Mouse (Mus musculus) layer of hippocampus, adult 9-11 months (tissue): ENCODE data around the gene Sprr2j-ps.

Source experiments
- DNase-seq: peaks from one replicate; pipeline ENCODE4 v3.0.0; 2022

Sprr2j-ps gene

GRCm38 (mm10) chr3:92417782-92418181 is at the start of gene Sprr2j-ps:
TSS of gene Sprr2j-ps (plus strand) at chr3:92418082.
- no peak for DNase-seq

GRCm38 (mm10) chr3:92373613-92374012 is 44.3 kb upstream of the Sprr2j-ps start:
- no peak for DNase-seq

GRCm38 (mm10) chr3:92385385-92385784 is 32.5 kb upstream of the Sprr2j-ps start, which contains the start of gene Sprr2h:
TSS of gene Sprr2h (plus strand) at chr3:92385685.
- DNase-seq, result no peak

- DNase-seq, result no peak
Observed at GRCm38 (mm10) chr3:92394301-92394700, 23.6 kb upstream of the Sprr2j-ps start.

- no peak for DNase-seq
Observed at GRCm38 (mm10) chr3:92407691-92408090, 10.2 kb upstream of the Sprr2j-ps start, which contains the start of gene Sprr2i. TSS of gene Sprr2i (plus strand) at chr3:92407991.

GRCm38 (mm10) chr3:92429323-92429722 is 11.4 kb downstream of the Sprr2j-ps start, which contains the start of gene Gm9774:
TSS of gene Gm9774 (minus strand) at chr3:92429423.
- DNase-seq, result no peak

- DNase-seq, result no peak
Observed at GRCm38 (mm10) chr3:92432282-92432681, 14.4 kb downstream of the Sprr2j-ps start, which contains the start of gene Sprr2k. TSS of gene Sprr2k (plus strand) at chr3:92432582.

- no peak for DNase-seq
Observed at GRCm38 (mm10) chr3:92438689-92439088, 20.8 kb downstream of the Sprr2j-ps start, which contains the start of gene Sprr1b. TSS of gene Sprr1b (minus strand) at chr3:92438789.

- no peak for DNase-seq
Observed at GRCm38 (mm10) chr3:92440177-92440576, 22.3 kb downstream of the Sprr2j-ps start.

GRCm38 (mm10) chr3:92455151-92455550 is 37.3 kb downstream of the Sprr2j-ps start:
- DNase-seq, result no peak

GRCm38 (mm10) chr3:92458620-92459019 is 40.7 kb downstream of the Sprr2j-ps start, which contains the start of gene Sprr3:
TSS of gene Sprr3 (minus strand) at chr3:92458720.
- no peak for DNase-seq

GRCm38 (mm10) chr3:92466576-92466975 is 48.7 kb downstream of the Sprr2j-ps start:
- DNase-seq, result no peak

GRCm38 (mm10) chr3:92467424-92467823 is 49.5 kb downstream of the Sprr2j-ps start:
- no peak for DNase-seq
